Mouse (Mus musculus) urinary bladder, postnatal 36 days (tissue): ENCODE data around the gene Cse1l.

Source experiments
- DNase-seq, 2 experiments: peaks; one replicate each; pipeline ENCODE4 v3.0.0; 2022; ENCODE audit warnings: low spot score in 2 of 2, mixed read lengths in 1 of 2

Gene Cse1l

DNA sequence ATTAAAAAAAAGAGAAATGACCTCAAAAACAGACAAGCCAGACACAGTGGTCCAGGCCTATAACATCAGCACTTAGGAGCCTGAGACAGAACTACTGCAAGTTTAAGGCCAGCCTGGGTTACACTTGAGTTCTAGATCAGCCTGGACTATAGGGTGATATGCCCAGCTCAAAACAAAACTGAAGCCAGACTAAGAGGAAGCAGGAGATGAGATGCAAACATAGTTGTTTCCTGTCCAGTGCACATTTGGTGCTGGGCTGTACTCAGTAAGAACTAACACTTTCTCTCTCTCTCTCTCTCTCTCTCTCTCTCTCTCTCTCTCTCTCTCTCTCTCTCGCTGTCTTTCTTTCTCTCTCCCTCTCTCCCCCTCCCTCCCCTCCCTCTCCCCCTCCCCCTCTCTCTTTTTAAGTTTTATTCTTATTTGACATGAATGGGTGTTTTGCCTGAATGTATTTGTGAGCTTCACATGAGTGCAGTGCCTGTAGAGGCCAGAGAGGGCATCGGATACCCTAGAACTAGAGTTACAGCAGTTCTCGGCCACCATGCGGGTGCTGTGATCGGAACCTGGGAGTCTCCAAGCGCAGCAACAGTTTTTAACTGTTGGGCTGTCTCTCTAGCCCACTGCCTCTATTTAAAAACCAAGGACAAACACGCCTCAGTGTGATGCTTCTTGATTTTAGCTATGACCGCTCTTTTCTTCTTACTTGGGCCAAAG, 4.9 kb upstream of the Cse1l start:
- no peak for DNase-seq

DNA sequence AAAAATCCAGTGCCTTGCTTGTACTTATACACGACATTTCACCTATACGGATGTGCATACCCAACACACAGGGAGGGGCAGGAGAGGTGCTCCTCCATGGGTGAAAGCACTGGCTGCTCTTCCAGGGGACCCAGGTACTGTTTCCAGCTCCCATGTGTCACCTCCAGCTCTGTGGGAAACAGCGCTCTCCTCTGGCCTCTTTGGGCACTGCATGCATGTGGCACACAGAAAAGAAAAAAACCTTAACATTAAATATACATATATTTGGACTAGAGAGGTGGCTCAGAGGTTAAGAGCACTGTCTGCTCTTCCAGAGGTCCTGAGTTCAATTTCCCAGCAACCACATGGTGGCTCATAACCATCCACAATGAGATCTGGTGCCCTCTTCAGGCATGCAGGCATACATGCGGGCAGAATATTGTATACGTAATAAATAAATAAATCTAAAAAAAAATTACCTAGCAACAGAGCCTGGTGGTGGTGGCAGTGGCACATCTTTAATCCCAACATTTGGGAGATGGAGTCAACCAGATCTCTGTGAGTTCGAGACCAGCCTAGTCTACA, 2.0 kb upstream of the Cse1l start:
- no peak for DNase-seq

DNA sequence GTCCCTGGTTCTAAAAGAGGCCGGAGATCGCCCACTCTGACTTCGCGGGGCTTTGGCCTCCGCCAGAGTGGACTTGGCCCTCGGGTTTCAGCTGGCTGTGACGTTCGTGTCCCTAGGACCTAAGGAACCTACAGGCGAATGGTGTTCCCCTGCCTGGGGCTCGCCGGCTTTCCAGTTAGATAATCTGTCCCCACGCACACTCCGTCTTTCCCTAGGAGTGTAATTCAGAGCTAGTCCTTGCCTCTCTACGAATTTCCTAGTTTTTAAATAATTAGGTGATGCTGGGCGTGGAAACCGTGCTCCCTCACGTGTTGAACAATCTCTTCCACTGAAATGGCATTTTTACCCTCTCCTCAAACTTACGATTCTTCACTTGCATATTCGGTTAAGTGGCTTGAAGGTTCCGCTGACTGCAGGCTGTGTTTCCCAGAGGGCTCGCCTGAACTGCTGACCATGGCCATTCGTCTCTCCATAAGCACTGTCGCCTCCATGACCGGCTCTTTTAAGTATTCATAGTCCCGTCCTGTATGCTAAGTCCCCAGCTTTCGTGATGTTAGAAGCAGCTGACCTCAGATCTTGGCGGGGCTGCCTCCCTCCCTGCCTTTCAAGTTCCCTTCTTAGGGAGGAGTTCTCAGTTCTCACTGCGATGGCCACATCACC, 813 bp downstream of the Cse1l start:
- no peak for DNase-seq

GRCm38 (mm10) chr2:166909729-166910128, 3.9 kb downstream of the Cse1l start:
- no peak for DNase-seq

DNA sequence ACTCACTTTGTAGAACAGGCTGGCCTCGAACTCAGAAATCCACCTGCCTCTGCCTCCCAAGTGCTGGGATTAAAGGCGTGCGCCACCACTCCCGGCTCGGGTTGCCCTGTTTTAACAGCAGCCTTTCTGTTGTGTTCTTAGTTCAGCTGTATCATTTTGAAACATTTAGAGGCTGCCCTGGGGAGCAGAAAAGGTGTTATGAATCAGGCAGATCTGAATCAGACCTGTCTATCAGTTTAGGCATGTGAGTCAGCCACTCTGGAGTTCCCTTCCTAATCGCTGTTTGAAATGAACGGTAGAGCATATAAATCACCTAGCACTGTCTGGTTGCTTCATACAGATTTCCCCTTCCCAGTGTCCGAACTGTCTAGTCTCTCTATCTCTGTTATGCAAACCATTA, 4.7 kb downstream of the Cse1l start:
- DNase-seq, result no peak

GRCm38 (mm10) chr2:166923971-166924370, 18.1 kb downstream of the Cse1l start:
- DNase-seq, result no peak

GRCm38 (mm10) chr2:166933943-166934342, 28.1 kb downstream of the Cse1l start:
- DNase-seq, result no peak

DNA sequence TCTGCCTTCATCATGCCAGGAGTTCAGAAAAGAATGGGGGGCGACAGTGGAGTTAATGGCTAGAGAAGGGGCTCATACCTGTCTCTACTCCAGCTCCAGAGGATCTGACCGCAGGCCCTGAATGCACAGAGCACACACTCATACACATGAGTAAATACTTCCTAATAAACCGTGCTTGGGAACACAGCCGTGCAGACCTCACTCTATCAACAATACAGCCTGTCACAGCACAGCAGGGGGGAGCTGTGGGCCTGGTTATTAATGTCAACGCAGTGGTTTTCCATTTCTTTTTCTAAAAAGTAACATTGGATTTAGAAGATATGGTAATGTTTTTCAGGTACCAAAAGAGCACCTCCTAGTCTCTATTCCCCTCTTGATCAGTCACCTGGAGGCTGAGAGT, 28.6 kb downstream of the Cse1l start:
- DNase-seq, result no peak

DNA sequence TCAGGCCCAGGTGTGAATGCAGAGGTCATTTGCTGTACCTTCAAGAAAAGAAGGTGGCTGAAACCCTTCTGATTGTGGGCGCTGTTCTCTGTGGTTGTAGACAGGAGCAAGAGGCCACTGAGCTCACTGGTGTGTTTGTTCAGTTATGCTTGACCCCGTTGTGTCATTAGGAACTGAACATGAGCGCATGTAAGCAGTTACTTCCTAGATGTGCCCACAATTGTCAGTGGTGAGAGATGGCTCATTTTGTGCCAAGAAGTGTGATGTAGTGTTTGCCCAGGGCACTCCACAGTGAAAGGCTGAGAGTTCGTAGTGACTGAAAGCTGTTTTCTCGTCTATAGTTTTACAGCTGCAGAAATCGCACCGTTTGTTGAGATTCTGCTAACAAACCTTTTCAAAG, 29.7 kb downstream of the Cse1l start:
- DNase-seq, result no peak

- DNase-seq, result no peak
These were observed 30.3 kb downstream of the Cse1l start for GRCm38 (mm10) chr2:166936166-166936565.

GRCm38 (mm10) chr2:166943146-166943545, 37.3 kb downstream of the Cse1l start:
- DNase-seq, result no peak

DNA sequence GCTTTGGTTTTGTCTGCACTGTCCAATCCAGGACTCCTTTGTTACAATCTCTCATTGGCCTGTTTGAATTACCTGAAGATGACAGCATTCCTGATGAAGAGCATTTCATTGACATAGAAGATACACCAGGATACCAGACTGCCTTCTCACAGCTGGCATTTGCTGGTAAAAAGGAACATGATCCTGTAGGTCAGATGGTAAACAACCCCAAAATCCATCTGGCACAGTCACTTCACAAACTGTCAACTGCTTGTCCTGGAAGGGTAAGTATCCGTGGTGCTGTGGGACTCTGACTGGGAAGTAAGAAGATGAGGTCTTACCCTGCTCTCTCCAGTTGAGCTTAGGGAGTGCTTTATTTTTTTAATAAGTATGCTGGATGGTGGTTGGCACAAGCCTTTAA, 38.5 kb downstream of the Cse1l start:
- no peak for DNase-seq

DNA sequence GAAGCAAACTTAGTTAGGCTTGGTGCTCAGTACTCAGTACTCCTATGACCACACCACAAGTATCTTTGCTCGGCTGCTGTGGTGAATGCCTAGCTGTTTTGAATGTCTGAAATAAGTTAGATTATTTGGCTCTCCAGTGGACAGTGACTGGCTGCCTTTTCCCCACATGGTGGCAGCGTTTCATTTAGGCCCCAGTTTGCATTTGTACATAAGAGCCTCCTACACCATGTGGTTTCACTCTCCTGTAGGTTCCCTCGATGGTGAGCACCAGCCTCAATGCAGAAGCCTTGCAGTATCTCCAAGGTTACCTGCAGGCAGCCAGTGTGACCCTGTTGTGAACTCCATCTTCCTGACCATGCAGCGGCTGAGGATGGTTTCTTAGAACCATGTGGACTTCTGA, 39.6 kb downstream of the Cse1l start:
- DNase-seq, result no peak

- DNase-seq, result no peak
These were observed 42.4 kb downstream of the Cse1l start for GRCm38 (mm10) chr2:166948246-166948645.

DNA sequence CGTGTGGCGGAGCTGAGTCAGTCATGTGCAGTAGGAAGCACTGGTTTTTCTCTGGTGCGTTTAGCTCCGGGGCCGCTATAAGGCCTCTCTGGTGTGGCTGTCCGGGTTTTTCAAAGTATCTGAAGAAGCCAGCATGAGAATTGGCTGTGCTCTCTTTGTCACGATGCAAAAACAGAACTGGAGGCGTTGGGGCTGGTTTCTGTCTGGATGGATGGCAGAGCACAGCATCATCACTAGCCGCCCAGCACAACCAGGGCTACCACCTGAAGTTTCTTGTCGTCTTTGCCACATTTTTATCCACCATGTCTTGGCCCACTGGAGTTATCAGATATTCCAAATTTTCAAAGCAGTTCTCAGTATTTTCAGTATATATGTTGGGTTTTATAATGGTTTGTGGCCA, 43.1 kb downstream of the Cse1l start:
- DNase-seq, result no peak

DNA sequence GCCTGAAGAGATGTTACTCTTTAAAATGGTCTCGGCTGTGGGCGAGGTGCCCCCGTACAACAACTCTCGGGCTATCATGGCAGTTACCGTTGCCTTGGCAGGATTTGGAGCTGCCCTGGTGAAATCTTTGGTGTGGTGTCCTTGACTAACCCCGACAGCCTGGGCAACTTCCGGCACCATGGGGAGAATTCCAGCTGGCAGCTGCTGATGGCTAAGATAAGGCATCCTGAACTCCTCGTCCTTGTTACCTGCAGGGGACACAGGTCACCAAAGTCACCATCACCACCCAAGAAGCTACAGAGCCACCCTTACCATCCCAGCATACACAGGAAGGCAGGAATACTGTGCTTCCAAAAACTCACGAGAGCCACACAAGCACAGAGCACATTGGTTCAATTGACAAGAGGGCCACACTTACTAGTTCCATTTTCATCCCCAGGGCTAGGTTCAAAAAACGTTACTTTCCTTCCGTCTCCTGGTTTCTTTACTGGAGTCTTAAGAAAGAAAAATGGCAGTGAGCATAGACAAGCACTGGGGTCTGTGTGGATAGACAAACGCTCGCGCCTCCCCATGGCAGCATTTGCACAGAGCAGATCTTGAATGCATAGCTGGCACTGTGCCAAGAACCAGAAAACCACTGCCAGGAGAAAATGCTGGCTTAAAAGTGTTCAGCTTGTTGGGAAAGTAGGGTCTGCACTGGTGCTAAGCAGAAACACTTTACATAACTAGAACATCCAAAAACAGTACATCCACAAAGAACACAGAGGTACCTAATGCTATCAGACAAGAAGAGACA, 45.2 kb downstream of the Cse1l start:
- DNase-seq, result no peak

GRCm38 (mm10) chr2:166952151-166952550, 46.3 kb downstream of the Cse1l start:
- DNase-seq, result no peak

GRCm38 (mm10) chr2:166956805-166957204, 51.0 kb downstream of the Cse1l start:
- DNase-seq, result peak; percentile 30 to 33

- DNase-seq, result no peak
These were observed 54.9 kb downstream of the Cse1l start for GRCm38 (mm10) chr2:166960648-166961330.

DNA sequence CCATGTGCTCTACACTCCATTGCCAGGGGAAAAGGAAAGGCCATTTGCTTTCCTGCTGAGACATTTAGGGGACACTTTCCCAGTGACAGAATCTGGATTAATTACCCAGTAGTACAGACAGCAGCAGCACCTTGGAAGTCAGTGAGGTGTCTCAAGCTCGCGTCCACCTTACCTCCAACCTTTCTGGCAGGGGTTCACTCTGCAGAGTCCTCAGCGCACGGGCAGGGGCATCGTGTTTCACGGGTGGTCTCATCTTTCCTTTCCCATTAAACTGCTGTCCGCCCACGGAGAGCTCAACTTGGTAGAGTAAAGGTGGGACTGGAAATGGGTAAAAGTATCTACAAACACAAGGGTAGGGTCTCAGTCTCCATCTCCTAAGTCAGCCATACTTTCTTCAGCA, 57.4 kb downstream of the Cse1l start:
- DNase-seq, result no peak

GRCm38 (mm10) chr2:166964773-166965172, 58.9 kb downstream of the Cse1l start:
- DNase-seq, result no peak

- no peak for DNase-seq
These were observed 67.3 kb downstream of the Cse1l start for GRCm38 (mm10) chr2:166973153-166973552.
